In the genomic region with DNA sequence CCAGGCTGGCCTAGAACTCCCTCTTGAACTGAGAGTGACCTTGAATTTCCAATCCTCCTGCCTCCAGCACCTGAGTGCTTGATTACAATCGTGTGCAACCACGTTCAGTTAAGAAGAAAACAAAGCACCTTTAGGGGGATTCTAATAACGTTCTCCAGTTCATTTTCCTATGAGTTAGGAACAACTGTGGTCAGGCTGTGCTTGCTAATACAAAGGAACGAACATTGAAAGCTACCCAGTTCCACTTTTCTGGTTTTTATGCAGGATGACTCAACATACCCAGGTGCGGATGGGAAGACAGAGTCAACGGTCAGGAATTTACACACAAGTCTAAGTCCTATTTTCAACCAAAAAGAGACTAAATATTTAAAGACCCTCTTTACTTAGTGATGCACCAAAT, we compare ENCODE assay signal across 11 mouse cellular contexts. TPM values are rescaled to one million over a fixed set of nuclear protein-coding genes. Genes with fewer than 3 reads are reported as not detected.
DNase-seq lines count a peak whose midpoint lies in the region; ATAC-seq lines count a peak whose summit lies in the region.
"Had no signal": no experiment of that assay in that cellular context is flagged by ENCODE, and none has a peak within 500 bp of the region (broad histone marks: within the 10 kb centered on the region; RNA-seq: fewer than 3 reads in every experiment).

No protein-coding gene starts in this region.

- no peak for DNase-seq in kidney, adult 8-10 months
- no peak for DNase-seq in hindbrain, embryonic 14.5 days (ENCODE audit: low spot score)
- no peak for DNase-seq in urinary bladder, postnatal 4 days (ENCODE audit: low spot score in 2 of 2)
- no peak for DNase-seq in left cerebral cortex, adult 11 months (ENCODE audit: low spot score)
- DNase-seq in cerebellum, adult 9-10 months = no peak
- DNase-seq: gastrocnemius, adult 2 months; left cerebral cortex, postnatal 4 days; right cerebral cortex, adult 18-20 months had no signal

- H3K27me3 ChIP-seq in kidney, embryonic 16.5 days (ENCODE audit: insufficient read depth, low read length) = no peaks in the 10 kb centered on the region
- H3K27me3 ChIP-seq in embryonic facial prominence, embryonic 13.5 days = no peaks in the 10 kb centered on the region
- no peaks in the 10 kb centered on the region for H3K27me3 ChIP-seq in hindbrain, embryonic 14.5 days (ENCODE audit: control insufficient read depth, insufficient read depth, low read length)
- H3K27me3 ChIP-seq in midbrain, embryonic 15.5 days (replicated peaks) = no peaks in the 10 kb centered on the region

- H3K4me2 ChIP-seq in kidney, embryonic 16.5 days (replicated peaks; ENCODE audit: low read depth, low read length) = peak overlapping the region; percentile 95
- peak overlapping the region; percentile 85 for H3K4me2 ChIP-seq in embryonic facial prominence, embryonic 13.5 days
- peak overlapping the region; percentile 82 for H3K4me2 ChIP-seq in hindbrain, embryonic 14.5 days (replicated peaks)
- peak overlapping the region; percentile 72 for H3K4me2 ChIP-seq in midbrain, embryonic 15.5 days

- no peak overlapping the region for H3K9ac ChIP-seq in kidney, embryonic 16.5 days (replicated peaks; ENCODE audit: low read length)
- H3K9ac ChIP-seq in embryonic facial prominence, embryonic 13.5 days = no peak overlapping the region
- H3K9ac ChIP-seq in hindbrain, embryonic 14.5 days = no peak overlapping the region
- no peak overlapping the region for H3K9ac ChIP-seq in midbrain, embryonic 15.5 days

- H3K9me3 ChIP-seq in kidney, embryonic 16.5 days (ENCODE audit: low read length) = no peaks in the 10 kb centered on the region
- no peaks in the 10 kb centered on the region for H3K9me3 ChIP-seq in embryonic facial prominence, embryonic 13.5 days
- H3K9me3 ChIP-seq in hindbrain, embryonic 14.5 days (ENCODE audit: control insufficient read depth, low read length) = no peaks in the 10 kb centered on the region
- H3K9me3 ChIP-seq in midbrain, embryonic 15.5 days = no peaks in the 10 kb centered on the region

- H3K36me3 ChIP-seq in kidney, embryonic 16.5 days (ENCODE audit: insufficient read depth, low read length) = peaks cover 5% of the 10 kb centered on the region
- peaks cover 17% of the 10 kb centered on the region for H3K36me3 ChIP-seq in embryonic facial prominence, embryonic 13.5 days
- peaks cover 20% of the 10 kb centered on the region for H3K36me3 ChIP-seq in hindbrain, embryonic 14.5 days (replicated peaks; ENCODE audit: control insufficient read depth, insufficient read depth)
- peaks cover 14% of the 10 kb centered on the region; the same call in 1 of the 2 replicates for H3K36me3 ChIP-seq in midbrain, embryonic 15.5 days (replicated peaks)

- H3K4me3 ChIP-seq in kidney, embryonic 16.5 days (ENCODE audit: low read length) = no peak overlapping the region
- H3K4me3 ChIP-seq in embryonic facial prominence, embryonic 13.5 days = no peak overlapping the region
- no peak overlapping the region for H3K4me3 ChIP-seq in hindbrain, embryonic 14.5 days (replicated peaks; ENCODE audit: low read length)
- H3K4me3 ChIP-seq in midbrain, embryonic 15.5 days = 0 out of 2 replicates have a peak overlapping the region, but pooled peaks have one; percentile 50

- no peak for ATAC-seq in kidney, embryonic 16.5 days (ENCODE audit: low FRiP score, low TSS enrichment)
- ATAC-seq in embryonic facial prominence, embryonic 13.5 days (ENCODE audit: insufficient number of reproducible peaks, insufficient read depth, low FRiP score, low TSS enrichment, low read depth) = no peak
- no peak for ATAC-seq in hindbrain, embryonic 14.5 days (ENCODE audit: low FRiP score)
- no peak for ATAC-seq in midbrain, embryonic 15.5 days (replicated peaks)

- WGBS in kidney, embryonic 16.5 days = 77% methylated on average over 6 of the region's 6 CpGs
- WGBS in embryonic facial prominence, embryonic 13.5 days = 78% methylated on average over 6 of the region's 6 CpGs
- 80% methylated on average over 6 of the region's 6 CpGs for WGBS in hindbrain, embryonic 14.5 days
- 82% methylated on average over 6 of the region's 6 CpGs for WGBS in midbrain, embryonic 15.5 days

- H3K27ac ChIP-seq in kidney, embryonic 16.5 days (ENCODE audit: low read length) = no peak overlapping the region
- H3K27ac ChIP-seq in embryonic facial prominence, embryonic 13.5 days = no peak overlapping the region
- H3K27ac ChIP-seq in hindbrain, embryonic 14.5 days = no peak overlapping the region
- no peak overlapping the region for H3K27ac ChIP-seq in midbrain, embryonic 15.5 days

- peaks cover 15% of the 10 kb centered on the region; the same call in 1 of the 2 replicates for H3K4me1 ChIP-seq in kidney, embryonic 16.5 days (ENCODE audit: insufficient read depth, low read length)
- H3K4me1 ChIP-seq in embryonic facial prominence, embryonic 13.5 days = peaks cover 4% of the 10 kb centered on the region; the same call in 1 of the 2 replicates
- H3K4me1 ChIP-seq in hindbrain, embryonic 14.5 days (replicated peaks; ENCODE audit: control insufficient read depth, insufficient read depth, low read length) = 0 out of 2 replicates have a peak, but pooled peaks cover 4% of the 10 kb centered on the region
- H3K4me1 ChIP-seq in midbrain, embryonic 15.5 days = peaks cover 13% of the 10 kb centered on the region

RNA-seq across cellular contexts. Expression of a gene that starts 0.9 kb away (rescaled TPM):
- 0.62 and 0.71 TPM in 2 replicates for polyA plus RNA-seq in kidney, embryonic 16.5 days (2015; fragmentation: Nextera tagmentation; extraction: Ambion mirVana)
- 0.20 TPM in 1 of 2 replicates, not detected in the other for polyA plus RNA-seq in embryonic facial prominence, embryonic 13.5 days (2015; fragmentation: Nextera tagmentation; extraction: Ambion mirVana)
- 0.13 and 0.28 TPM in 2 replicates for polyA plus RNA-seq in hindbrain, embryonic 14.5 days (2014; fragmentation: Nextera tagmentation; extraction: Ambion mirVana)
- 0.43 and 0.90 TPM in 2 replicates for polyA plus RNA-seq in midbrain, embryonic 15.5 days (2015; fragmentation: Nextera tagmentation; extraction: Ambion mirVana)

RNA-seq across cellular contexts. Expression of a gene that starts 1.1 kb away (rescaled TPM):
- 14.7 and 16.4 TPM in 2 replicates for polyA plus RNA-seq in kidney, embryonic 16.5 days (2015; fragmentation: Nextera tagmentation; extraction: Ambion mirVana)
- polyA plus RNA-seq in embryonic facial prominence, embryonic 13.5 days (2015; fragmentation: Nextera tagmentation; extraction: Ambion mirVana) = 8.7 and 9.2 TPM in 2 replicates
- 29.2 and 30.2 TPM in 2 replicates for polyA plus RNA-seq in hindbrain, embryonic 14.5 days (2014; fragmentation: Nextera tagmentation; extraction: Ambion mirVana)
- 41.4 and 42.9 TPM in 2 replicates for polyA plus RNA-seq in midbrain, embryonic 15.5 days (2015; fragmentation: Nextera tagmentation; extraction: Ambion mirVana)

RNA-seq across cellular contexts. Expression of a gene that starts 20.5 kb away (rescaled TPM):
- 5.0 and 6.1 TPM in 2 replicates for polyA plus RNA-seq in kidney, embryonic 16.5 days (2015; fragmentation: Nextera tagmentation; extraction: Ambion mirVana)
- 7.7 and 8.6 TPM in 2 replicates for polyA plus RNA-seq in embryonic facial prominence, embryonic 13.5 days (2015; fragmentation: Nextera tagmentation; extraction: Ambion mirVana)
- polyA plus RNA-seq in hindbrain, embryonic 14.5 days (2014; fragmentation: Nextera tagmentation; extraction: Ambion mirVana) = 11.2 and 14.2 TPM in 2 replicates
- 17.9 and 19.4 TPM in 2 replicates for polyA plus RNA-seq in midbrain, embryonic 15.5 days (2015; fragmentation: Nextera tagmentation; extraction: Ambion mirVana)

RNA-seq across cellular contexts. Expression of a gene that starts 30.3 kb away (rescaled TPM):
- 1.1 and 1.2 TPM in 2 replicates for polyA plus RNA-seq in kidney, embryonic 16.5 days (2015; fragmentation: Nextera tagmentation; extraction: Ambion mirVana)
- 1.7 and 3.0 TPM in 2 replicates for polyA plus RNA-seq in embryonic facial prominence, embryonic 13.5 days (2015; fragmentation: Nextera tagmentation; extraction: Ambion mirVana)
- 23.8 and 27.9 TPM in 2 replicates for polyA plus RNA-seq in hindbrain, embryonic 14.5 days (2014; fragmentation: Nextera tagmentation; extraction: Ambion mirVana)
- polyA plus RNA-seq in midbrain, embryonic 15.5 days (2015; fragmentation: Nextera tagmentation; extraction: Ambion mirVana) = 33.5 and 36.2 TPM in 2 replicates

RNA-seq across cellular contexts. Expression of a gene that starts 38.0 kb away (rescaled TPM):
- polyA plus RNA-seq in kidney, embryonic 16.5 days (2015; fragmentation: Nextera tagmentation; extraction: Ambion mirVana) = 152 and 173 TPM in 2 replicates
- polyA plus RNA-seq in embryonic facial prominence, embryonic 13.5 days (2015; fragmentation: Nextera tagmentation; extraction: Ambion mirVana) = 38.9 and 42.1 TPM in 2 replicates
- polyA plus RNA-seq in hindbrain, embryonic 14.5 days (2014; fragmentation: Nextera tagmentation; extraction: Ambion mirVana) = 31.0 and 31.4 TPM in 2 replicates
- 22.6 and 24.9 TPM in 2 replicates for polyA plus RNA-seq in midbrain, embryonic 15.5 days (2015; fragmentation: Nextera tagmentation; extraction: Ambion mirVana)
